Mouse (Mus musculus) T-cell, adult 2 months (primary cell): ENCODE data around the gene Terf2ip.

ENCODE experiments used
- DNase-seq: peaks from one replicate; pipeline ENCODE4 v3.0.0; 2022; ENCODE audit warnings: low spot score

The Terf2ip gene

DNA sequence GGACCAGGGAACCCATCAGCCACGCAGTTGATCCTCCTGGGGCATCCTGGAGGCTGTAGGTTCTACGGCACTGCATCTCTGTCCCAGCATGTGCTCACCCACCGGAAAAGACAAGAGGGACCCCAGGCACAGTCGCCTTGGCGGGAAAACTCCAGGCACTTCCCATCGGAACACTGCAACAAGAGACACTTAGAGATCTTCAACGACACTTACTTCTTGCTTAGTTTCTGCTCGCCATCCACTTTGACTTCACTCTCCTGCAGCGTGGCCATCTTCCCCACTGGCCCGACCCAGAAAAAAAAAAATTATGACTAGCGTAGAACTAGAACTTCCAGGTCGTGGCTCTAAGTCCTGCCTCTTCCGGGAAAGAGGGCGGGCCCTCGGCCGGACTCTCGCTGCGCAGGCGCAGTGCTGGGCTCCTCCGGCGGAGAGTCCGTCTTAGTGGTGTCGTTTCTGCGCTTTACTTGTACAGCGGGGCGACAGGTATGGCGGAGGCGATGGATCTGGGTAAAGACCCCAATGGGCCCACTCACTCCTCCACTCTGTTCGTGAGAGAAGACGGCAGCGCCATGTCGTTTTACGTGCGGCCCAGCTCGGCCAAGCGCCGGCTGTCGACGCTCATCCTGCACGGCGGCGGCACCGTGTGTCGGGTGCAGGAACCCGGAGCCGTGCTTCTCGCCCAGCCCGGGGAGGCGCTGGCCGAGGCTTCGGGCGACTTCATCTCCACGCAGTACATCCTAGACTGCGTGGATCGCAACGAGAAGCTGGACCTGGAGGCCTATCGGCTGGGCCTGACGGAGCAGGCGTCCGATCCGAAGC, at the start of gene Terf2ip, which contains the start of gene Kars:
Gene Terf2ip (plus strand): TSS at position 402 of the 819 bp plus-strand sequence.
Gene Kars (minus strand): TSS at position 327 of the 819 bp plus-strand sequence.
- DNase-seq, result peak; percentile 91

DNA sequence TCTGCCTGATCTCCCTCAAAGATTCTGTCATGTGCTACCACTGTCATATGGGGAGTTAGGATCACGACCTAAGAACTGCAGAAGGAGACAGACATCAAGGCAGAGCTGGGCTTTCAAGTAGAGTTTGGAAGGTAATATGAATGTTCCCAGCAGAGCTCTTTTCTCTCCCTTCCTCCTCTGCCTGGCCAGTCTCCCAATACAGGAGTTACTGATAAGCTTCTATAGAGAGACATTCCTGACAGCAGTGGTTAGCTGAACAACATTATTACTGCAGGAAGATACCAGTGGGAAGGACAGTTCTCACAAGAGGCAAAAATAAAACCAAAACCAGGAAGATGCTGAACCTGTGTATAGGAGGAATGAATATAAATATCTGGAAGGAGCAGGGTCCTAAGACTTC, 48.6 kb upstream of the Terf2ip start:
- DNase-seq, result no peak

DNA sequence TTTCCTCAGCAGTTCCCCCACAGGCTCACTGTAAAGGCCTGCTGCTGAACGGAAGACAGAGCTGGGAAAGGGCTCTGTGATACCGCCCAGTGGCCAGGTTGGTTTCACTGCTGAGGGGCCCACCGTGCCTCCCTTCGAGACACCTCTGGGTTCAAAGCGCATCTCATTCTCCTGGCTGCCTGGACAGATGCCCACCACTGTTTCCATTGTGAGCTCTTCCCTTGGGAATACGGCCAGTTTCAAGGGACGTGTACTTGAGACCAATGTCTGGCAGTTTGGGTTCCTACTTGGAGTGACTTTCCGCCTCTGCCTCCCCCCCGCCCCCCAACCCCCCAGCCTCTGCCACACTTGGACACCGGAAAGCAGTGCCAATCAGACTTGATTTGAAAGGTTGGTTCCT, 48.1 kb upstream of the Terf2ip start:
- no peak for DNase-seq

DNA sequence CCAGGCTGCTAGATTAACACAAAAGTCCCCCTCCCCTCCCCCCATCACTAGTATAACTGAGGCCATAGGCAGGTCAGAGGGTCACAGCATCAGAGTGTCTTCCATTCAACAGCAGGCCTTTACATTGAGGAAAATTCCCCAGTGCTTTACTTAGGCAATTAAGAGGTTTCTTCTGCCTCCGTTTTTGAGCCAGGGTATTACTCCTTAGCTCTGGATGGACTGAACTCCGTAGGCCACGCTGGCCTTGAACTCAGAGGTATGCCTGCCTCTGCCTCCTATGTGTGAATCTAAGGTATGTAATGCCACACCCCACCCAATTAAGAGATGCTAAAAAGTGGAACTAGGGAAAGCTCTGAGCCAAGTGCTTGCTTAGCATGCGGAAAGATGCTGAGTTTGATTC, 47.7 kb upstream of the Terf2ip start:
- no peak for DNase-seq

DNA sequence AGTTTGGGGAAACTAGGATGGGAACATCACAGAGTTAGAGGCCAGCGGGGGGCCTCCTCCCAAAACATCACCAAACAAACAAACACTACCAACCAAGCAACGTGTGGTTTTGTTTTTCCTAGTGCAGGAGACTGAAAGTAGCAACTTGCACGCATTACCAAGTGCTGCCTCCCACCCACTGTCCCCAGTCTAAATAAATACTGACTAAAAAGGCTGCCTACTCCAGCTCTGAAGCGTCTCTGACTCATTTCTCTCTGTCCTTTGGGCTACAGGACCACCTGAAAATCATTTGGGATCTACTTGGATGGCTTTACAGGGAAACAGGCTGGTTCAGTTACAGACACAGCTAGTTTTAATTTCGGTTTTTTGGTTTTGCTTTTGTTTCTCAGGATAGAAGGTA, 46.8 kb upstream of the Terf2ip start:
- no peak for DNase-seq

DNA sequence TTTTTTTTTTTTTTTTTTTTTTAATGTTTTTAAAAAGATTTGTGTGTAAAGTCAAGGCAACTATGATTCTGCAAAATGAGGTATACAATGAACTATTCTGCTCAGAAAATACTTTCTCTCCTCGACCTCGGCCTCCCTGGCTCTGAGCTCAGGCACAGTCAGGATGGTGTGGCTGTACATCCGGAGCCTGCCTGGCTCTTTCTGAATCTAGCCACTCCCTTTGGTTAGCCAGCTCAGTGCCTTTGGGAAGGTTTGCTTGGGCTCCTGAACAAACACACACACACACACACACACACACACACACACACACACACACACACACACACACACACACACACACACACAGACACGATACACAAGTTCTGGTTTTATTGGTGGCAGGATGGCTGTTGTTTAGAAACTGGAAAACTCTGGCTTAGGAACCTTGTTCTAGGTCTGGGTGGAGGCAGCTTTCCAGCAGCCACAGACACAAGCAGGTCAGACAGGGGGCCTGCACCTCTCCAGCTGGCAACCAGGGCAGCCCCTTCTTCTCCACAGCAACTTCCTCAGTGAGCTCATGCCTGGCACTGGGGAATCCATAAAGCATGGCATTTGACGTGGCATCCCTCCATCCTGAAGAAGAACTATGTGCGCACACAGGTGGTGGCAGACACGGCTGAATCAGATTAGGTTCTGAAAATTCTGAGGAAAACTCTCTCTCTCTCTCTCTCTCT, 46.2 kb upstream of the Terf2ip start:
- DNase-seq, result no peak

DNA sequence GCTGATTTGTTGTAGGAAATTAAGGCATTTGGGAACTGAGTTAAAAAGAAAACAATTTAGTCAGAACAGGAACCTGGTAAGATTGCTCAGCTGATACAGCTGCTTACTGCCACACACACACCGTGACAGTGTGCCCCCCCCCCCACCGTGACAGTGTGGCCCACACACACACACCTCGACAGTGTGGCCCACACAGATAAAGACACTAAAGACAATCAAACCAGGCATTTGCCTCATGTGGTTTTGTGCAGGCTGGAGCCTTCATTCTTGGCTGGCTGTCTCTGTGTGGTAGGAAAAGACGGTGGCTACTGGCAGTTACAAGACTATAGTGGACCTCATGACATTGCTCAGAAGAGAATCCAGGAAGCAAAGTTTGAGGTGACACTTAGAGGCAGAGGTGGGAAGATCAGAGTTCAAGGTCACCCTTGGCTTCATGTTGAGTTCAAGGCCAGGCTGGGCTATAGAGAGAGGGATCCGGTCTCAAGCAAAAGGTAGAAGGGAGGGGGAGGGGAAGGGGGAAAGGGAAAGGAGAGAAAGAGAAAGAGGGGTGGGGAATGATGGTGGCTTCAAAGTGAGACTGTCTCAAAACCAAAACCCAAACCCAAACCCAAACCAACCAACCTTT, 43.8 kb upstream of the Terf2ip start:
- DNase-seq, result no peak

DNA sequence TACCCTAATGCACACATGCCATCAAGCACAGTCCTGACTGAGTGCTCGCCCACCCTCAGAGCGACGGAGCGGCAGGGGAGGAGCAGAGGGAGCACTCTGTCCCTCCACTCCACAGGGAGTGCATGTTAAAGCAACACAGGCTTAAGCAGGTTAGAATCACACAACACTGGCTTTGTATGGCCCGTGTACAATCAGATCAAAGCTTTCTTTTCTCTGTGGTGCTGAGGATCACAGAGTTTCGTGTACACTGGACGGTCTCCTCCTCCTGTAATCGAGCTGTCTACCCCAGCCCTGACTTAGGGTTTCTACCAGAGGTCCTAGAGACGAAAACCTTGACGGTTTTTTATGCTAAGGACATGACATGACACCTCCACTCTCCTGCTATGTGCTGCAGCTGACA, 42.7 kb upstream of the Terf2ip start:
- DNase-seq, result no peak

DNA sequence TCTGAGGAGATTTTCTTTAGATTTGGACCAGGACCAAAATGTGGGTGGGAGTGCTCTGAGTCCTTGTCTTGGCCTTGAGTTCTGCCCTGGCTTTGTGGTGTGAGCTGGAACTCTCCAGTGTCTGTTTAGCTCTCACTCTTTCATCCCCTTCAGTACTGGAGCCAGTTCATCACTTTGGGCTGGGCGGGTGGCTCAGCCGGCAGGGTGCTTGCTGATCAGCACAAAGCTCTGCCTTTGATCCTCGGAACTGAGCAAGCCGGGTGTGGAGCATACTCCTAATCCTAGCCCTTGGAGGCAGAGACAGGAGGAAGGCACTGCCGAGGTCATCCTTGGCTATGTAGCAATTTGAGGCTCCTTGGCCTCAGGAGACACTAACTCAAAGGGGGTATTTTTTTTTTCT, 42.2 kb upstream of the Terf2ip start:
- DNase-seq, result no peak

DNA sequence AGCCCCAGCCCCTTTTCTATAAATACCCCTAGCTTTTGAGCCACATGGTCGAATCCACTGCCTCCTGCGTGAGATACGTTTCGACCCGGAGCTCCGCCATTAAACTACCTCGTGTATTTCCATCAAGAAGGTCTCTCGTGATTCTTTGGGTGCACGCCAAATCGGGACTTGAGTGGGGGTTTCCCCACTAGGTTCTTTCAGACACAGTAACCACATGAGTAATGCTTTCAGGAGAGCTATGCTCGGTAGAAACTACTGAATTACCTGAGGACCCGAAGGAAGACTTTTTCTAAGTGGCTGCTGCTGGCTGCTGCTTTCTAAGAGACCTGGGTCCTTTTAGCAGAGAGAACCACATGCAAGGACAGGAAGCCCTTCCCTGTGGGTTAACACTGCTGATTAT, 37.1 kb upstream of the Terf2ip start:
- peak; percentile 33 for DNase-seq

DNA sequence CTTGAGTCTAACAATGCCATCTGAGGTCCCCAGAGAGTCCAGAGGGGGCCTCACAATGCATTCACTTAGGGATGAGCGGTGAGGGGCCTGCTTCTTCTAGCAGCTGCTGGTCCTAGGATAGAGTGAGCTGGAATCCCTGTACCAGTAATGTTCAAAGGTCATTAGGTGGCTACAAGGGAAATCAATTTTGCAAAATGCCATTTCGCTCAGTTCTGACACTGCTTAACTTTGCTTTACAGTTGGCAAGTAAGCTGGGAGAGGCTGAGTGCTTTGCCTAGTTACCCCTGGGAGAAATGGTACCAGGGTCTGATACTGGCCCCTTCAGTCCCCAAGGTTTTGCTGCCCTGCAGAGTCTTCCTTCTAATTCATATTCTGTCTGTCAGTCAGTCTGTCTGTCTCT, 35.5 kb upstream of the Terf2ip start:
- no peak for DNase-seq

DNA sequence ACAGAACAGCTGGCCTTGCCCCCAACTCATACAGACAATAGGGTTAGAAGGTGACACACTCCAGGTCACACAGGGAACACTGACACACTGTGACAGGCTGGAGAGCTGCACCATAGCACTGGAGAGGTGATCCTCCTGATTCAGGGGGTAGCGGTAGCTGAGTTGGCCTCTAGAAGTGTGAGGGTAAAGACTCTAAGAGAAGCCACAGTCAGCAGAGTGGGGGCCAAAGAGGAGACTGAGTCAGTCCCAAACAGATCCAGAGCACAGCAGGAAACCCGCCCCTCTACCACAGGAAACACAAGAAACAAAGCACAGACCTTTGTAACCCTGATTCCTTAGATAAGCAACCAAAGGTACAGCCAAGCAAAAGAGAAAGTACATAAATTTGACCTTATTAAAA, 34.9 kb upstream of the Terf2ip start:
- peak; percentile 33 for DNase-seq

DNA sequence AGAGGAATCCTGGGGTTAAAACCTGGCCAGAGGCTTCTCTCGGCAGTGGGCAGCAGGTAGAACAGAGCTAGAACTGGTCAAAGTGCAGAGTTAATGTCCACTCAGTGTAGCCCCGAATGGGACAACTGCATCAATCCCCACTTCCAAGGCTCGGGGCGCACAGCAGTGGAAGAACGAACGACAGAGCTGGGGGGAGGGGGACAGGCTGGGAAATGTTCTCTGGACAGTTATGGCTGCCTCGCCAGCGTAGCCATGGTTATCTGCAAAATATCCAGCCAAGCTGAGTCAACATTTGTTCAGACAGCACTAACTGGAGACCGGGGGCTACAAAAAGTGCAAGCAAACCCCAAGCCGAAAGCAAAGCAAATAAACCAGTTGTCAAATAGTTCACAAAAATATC, 33.1 kb upstream of the Terf2ip start:
- DNase-seq, result no peak

DNA sequence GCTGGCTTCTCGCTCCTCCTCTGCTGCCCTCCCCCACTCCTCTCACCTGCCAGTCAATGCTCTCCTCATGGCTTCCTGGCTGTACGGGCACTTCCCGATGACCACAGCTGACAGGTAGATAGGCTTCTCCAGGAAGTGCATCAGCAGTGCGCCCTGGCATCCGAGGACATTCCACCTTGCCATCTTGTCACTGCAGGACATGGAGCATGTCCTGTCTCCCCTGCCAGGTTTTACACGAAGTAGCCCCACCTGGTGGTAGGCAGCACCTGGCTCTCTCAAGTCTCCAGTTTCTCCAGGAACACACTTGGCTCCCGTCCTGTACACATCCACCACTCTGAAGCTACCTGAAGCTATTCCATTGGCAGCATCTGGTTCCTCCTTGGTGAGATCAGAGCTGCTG, 29.1 kb upstream of the Terf2ip start:
- no peak for DNase-seq

DNA sequence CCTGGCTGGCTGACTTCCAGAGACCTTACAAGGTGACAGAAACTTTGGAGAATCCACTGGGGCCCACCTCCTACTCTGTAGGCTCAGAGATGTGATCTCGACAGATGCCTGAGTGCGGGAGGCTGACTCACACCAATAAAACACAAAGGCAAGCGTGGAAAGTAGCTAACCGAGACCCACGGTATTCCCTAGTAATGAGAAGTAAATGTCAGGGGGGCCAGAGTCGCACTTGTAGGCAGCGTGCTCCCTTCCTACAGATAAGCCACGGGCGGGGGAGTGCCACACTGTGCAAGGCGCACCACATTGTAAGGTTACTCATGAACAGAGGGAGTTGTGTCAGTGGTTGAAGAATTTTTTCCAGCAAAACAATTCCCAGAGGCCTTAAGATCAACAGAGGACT, 26.7 kb upstream of the Terf2ip start:
- DNase-seq, result no peak

DNA sequence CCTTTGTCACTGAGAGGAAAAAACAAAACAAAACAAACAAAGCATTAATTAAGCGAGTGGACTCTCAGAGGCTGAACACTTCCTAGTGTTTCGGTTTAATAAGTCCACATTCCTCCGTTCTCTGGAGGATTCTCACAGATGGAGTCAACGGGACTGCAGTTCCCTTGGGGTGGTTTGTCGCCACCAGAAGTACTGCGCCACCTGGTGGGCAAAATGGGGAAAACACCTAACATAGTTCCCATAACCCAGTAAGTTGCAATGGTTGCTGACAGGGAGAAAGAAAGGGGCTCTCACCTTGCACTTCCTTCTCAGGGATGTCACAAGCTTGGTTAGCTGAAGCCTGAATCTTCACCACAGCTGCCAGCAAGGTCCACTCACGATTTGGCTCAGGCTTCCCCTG, 21.3 kb upstream of the Terf2ip start:
- peak; percentile 70 for DNase-seq

DNA sequence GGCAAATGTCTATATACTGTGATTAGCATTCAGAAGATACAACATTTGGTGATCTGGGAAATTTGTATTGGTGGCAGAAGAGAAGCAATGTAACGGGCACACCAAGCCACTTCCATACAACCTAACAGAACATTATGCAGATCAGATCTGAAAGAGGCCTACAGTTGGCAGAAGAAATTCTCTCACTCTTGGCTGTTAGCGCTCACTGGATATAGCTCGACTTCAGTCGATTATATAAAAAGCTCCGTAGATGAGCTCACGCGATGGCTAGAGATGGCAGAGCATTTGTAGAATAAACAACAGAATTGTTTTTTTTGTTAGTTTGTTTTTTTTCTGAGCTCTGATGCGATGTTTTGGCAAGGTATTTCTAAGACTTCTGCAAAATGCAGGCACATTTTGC, 19.9 kb upstream of the Terf2ip start:
- no peak for DNase-seq

DNA sequence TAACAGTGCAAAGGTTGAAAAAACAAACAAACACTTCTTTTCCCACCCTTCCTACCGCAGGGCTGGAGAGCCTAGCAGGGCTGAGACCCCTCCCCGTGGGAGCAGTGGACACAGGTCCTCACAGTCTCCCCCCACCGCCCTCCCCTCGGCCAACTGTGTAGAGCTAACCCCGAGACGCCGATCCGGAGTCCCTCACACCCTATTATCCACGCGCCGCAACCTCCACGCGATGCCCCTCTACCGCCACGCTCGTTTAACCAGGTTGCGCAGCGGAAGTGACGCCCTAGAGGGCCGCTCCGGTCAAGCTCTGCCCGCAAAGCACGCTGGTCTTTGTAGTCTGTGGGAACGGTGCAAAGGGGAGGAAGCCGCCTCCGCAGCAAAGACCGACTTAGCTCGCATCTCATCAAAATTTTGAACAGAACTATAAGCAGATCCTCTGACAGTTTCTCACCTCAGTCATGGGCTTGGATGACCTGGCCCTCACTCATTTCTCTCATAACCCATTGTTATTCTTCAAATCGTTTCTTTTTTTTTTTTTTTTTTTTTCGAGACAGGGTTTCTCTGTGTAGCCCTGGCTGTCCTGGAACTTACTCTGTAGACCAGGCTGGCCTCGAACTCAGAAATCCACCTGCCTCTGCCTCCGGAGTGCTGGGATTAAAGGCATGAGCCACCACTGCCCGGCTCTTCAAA, 19.0 kb upstream of the Terf2ip start, which contains the start of gene Adat1:
Gene Adat1 (minus strand): TSS at position 290 of the 690 bp plus-strand sequence.
- peak; percentile 83 for DNase-seq

DNA sequence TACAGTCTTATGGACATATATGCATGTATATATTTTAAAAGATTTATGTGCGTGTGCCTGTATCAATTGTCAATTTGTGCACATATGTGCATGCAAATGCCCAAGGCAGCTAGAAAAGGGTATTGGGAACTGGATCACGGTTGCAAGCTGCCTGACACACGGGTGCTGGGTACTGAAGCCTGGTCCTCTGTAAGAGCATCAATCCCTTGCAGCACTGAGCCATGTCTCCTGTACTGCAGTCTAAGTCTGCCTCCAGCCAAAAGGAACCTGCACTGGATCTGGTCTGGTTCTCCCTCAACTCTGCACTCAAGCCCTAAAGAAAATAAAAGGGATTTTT, 18.5 kb upstream of the Terf2ip start:
- DNase-seq, result no peak

DNA sequence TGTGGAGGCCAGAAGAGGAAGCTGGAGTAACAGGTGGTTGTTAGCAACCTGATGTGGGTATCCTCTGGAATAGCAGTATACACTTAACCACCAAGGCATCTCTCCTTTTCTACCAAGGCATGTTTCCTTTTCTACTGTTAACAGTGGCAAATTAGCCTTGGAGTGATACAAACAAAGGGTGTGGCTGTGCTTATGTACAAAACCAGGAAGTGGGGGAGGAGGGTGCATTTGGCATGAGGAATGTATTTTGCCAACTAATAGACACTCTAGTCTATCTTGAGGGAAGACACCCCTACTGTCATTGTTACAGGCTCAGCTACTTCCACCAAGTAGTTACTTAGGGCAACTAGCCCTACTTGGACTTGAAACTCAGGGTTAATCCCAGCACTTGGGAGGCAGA, 6.4 kb upstream of the Terf2ip start:
- DNase-seq, result no peak

DNA sequence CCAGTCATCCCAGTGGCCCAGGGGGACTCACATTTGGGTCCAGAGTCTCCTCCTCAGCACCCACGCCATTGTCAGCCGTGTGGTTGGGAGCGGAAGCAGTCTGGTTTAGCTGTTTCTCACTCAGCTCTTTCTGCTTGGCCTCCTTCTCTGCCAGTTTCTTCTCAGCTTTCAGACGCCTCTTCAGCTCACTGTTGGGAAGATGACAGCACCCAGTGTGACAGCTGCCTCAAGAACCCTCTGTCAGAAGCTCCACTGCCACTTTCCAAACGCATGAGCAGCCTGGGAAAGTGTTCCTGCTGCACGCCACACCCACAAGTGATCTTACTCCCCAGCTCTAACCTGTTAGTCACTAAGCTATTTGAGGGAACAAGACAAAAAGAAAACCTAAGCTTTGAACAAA, 5.6 kb upstream of the Terf2ip start:
- no peak for DNase-seq

DNA sequence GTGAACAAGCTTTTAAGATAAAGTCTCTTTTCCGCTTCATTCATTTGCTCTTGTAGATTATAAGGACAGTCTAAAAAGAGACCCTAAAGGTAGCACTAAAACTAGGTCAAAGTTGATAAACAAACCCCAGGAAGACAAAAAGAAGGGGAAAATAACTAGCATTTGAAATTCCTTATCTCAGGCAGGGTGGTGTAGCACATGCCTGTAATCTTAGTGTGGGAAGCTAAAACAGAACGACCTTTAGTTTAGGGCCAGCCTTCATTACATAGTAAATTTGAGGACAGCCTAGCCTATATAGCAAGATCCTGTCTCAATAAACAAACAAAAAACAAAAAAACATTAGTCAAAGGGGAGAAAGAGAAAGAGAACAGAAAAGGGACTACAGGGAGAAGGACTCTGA, 3.5 kb upstream of the Terf2ip start:
- no peak for DNase-seq

DNA sequence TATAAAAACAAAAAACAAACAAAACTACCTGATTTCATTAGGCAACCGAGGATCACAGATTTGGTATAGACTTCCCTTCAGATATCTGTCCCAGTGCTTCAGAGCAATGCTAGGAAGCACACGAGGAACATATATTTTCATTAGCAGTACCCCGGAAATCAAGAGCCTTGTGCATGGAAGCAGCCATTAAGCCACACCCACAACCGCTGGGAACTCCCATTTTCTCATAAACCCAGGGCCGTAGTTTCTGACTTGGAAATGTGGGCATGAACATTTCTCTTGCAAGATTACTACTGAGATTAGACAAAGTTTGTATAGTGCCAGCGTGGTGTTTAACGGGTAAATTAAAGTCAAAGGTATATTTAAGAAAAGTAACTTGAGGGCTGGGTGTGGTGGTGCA, 1.6 kb upstream of the Terf2ip start:
- DNase-seq, result no peak
